Mouse (Mus musculus): ENCODE measurements around the gene Lamtor2. TPM values are rescaled to one million over a fixed set of nuclear protein-coding genes. Genes with fewer than 3 reads are reported as not detected.

Gene Lamtor2
- polyA plus RNA-seq, 1 experiment, result 154 TPM

DNA sequence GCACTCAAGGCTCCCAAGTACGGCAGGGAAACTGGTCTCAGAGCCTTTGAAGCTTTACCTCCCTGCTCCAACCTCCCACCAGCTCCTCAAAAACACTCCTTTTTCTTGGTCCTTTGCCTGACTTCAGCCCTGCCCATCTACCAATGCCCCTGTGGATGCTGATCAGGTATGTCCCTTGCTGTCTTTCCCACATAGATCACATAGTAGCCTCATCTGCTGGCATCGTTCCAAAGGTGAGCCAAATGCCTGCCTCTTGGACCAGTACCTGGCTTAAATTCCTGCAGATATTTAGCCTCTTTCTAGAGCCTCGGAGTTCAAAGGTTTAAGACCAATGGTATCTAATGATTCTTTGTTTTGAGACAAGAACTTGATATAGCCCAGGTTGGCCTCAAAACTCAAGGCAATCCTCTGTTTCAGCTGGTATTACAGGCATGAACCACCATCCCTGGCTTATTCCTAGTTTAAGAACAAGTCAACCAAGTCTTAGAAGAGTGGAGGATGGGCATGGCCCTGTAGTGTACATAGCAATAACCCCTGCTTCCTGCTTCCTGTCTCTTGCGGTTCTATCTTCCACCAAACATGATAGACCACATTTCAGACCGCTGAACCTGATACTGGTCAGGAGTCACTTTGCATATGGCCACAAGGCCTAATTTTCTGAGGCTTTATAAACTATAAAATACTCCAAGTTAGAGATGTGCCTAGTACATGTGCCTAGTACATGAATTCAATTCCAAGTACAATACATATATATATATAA lies 9.0 kb downstream of the Lamtor2 start:
- H3K4me1 ChIP-seq (ENCODE audit: control insufficient read depth, insufficient read depth, low read length), result 0 out of 2 replicates have a peak, but pooled peaks cover 2% of the 10 kb centered on the region
- H3K27ac ChIP-seq (ENCODE audit: insufficient read depth, low read depth, low read length), result no peak overlapping the region
- no peak for TF ChIP-seq CTCF (IDR thresholded peaks at IDR 0.05; ENCODE audit: low read depth, low read length)
- TF ChIP-seq POLR2A (IDR thresholded peaks at IDR 0.05; ENCODE audit: borderline replicate concordance, low read depth, low read length), result no peak
- H3K4me3 ChIP-seq (ENCODE audit: insufficient read depth, low read length), result no peak overlapping the region

DNA sequence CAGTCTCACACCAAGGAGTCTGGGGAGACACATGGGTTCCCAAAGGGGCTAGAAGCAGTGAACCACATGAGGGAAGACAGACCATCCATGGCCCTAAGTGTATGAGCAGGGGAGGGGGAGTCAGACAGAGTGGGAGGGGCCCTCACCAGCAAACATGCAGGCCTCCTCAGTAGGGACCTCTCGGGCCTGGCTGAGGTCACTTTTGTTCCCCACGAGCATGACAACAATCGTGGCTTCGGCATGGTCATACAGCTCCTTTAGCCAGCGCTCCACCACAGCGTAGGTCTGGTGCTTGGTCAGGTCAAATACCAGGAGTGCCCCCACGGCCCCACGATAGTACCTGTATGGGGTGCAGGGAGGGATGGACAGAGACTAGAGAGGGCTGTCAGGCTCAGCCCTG lies 9.7 kb downstream of the Lamtor2 start:
- TF ChIP-seq CTCF (IDR thresholded peaks at IDR 0.05; ENCODE audit: low read depth, low read length) (no peak), POLR2A (IDR thresholded peaks at IDR 0.05; ENCODE audit: borderline replicate concordance, low read depth, low read length) (no peak)
- Histone ChIP-seq H3K4me1 (ENCODE audit: control insufficient read depth, insufficient read depth, low read length) (0 out of 2 replicates have a peak, but pooled peaks cover 2% of the 10 kb centered on the region), H3K27ac (ENCODE audit: insufficient read depth, low read depth, low read length) (no peak overlapping the region), H3K4me3 (ENCODE audit: insufficient read depth, low read length) (no peak overlapping the region)

DNA sequence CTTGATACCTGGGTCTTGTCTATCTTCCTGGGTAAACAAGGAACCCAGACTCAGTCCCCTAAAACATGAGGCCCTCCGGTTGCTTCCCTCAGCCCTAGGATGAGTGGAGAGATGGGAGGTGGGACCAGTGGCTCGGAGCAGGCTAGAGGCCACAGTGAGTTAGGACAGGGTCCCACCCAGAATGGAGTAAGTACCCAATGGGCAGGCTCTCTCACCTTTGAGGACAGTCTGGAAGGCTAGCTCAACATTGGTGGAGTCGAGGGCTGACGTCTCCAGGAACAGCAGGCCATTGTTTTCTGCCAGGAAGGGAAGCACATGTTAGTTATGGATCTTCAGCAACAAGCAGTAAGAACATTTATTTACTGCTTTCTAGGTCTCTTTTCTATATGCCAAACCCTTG lies 10.4 kb downstream of the Lamtor2 start:
- no peak overlapping the region for H3K4me3 ChIP-seq (ENCODE audit: insufficient read depth, low read length)
- H3K4me1 ChIP-seq (ENCODE audit: control insufficient read depth, insufficient read depth, low read length), result 0 out of 2 replicates have a peak, but pooled peaks cover 2% of the 10 kb centered on the region
- TF ChIP-seq POLR2A (IDR thresholded peaks at IDR 0.05; ENCODE audit: borderline replicate concordance, low read depth, low read length) (no peak), CTCF (IDR thresholded peaks at IDR 0.05; ENCODE audit: low read depth, low read length) (no peak)
- H3K27ac ChIP-seq (ENCODE audit: insufficient read depth, low read depth, low read length), result no peak overlapping the region

DNA sequence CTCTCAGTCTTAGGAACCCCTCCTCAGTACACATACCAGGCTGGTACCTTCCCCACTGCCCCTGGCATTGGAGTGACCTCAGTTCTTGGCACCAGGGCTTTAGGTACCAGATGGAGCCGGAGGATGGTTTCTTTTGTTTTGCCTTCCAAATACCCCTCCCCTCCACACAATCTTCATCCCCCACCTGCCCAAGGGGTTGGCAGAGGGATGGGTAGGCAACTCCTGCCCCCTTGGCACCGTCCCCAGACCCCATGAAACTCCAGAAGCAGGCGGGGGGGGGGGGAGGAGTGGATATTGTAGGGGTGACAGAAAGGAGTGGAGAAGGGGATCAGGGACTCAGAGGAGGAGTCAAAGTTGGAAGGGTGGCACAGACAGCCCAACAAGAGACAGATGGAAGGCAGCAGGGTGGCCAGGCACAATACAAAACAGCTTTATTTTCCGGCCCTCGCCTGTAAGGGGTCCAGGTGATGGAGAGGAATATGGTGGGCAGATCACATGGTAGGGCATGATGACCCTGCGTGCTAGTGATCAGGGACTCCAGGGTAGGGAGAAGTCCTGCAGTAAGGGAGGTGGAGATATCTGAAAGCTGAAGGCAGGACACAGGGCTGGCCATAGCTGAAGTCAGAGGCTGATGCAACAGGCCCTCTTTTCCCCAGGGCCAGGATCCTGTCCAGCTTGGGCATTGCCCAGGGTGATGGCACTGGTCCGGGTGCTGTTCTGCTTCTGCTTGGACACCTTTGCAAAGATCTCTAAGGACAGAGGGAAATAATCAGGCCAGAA lies 11.1 kb downstream of the Lamtor2 start:
- TF ChIP-seq CTCF (IDR thresholded peaks at IDR 0.05; ENCODE audit: low read depth, low read length), result no peak
- no peak for TF ChIP-seq POLR2A (IDR thresholded peaks at IDR 0.05; ENCODE audit: borderline replicate concordance, low read depth, low read length)
- Histone ChIP-seq H3K27ac (ENCODE audit: insufficient read depth, low read depth, low read length) (no peak overlapping the region), H3K4me1 (ENCODE audit: control insufficient read depth, insufficient read depth, low read length) (0 out of 2 replicates have a peak, but pooled peaks cover 2% of the 10 kb centered on the region), H3K4me3 (ENCODE audit: insufficient read depth, low read length) (no peak overlapping the region)

DNA sequence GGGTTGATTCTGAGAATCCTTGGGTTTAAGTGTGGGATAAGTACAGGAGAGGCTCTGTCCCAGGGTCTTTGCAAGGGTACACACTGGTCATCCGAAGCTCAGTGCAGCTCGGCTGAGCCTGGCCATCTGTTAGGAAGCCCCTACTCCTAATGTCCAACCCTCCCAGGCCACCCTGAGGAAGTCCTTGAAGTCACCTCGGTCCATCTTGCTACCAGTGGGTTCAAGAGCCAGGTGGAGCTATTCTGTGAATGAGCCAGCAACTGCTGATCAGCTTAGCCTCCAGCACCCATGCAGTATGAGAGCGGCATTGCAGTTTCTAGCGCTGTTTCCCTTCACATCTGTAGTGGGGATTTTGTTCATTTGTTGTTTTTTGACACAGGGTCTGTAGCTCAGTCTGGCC lies 12.8 kb downstream of the Lamtor2 start:
- no peak overlapping the region for H3K4me3 ChIP-seq (ENCODE audit: insufficient read depth, low read length)
- no peak for TF ChIP-seq CTCF (IDR thresholded peaks at IDR 0.05; ENCODE audit: low read depth, low read length)
- no peak for TF ChIP-seq POLR2A (IDR thresholded peaks at IDR 0.05; ENCODE audit: borderline replicate concordance, low read depth, low read length)

DNA sequence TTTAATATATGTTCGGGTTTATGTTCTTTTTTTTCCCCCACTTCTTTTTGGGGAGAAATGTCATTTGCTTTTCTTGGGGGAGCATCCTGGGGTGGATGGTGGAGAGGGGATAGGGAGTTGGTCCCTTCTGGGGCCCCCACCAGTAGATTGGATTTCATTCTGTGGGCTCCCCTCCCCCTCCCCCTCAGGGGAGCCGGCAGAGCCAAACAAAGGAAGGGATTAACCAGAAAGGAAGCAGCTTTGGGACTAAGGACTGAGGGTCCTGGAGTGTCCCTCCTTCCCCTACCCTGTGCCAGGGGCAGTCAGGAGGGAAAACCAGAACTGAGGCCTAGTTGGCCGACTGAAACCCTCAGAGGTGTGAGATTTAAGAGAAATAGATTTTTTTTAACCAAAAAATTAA lies 13.5 kb downstream of the Lamtor2 start:
- Histone ChIP-seq H3K27ac (ENCODE audit: insufficient read depth, low read depth, low read length) (no peak overlapping the region), H3K4me1 (ENCODE audit: control insufficient read depth, insufficient read depth, low read length) (no peaks in the 10 kb centered on the region), H3K4me3 (ENCODE audit: insufficient read depth, low read length) (no peak overlapping the region)
- no peak for TF ChIP-seq CTCF (IDR thresholded peaks at IDR 0.05; ENCODE audit: low read depth, low read length)
- TF ChIP-seq POLR2A (IDR thresholded peaks at IDR 0.05; ENCODE audit: borderline replicate concordance, low read depth, low read length), result no peak

More for the DNA sequence above, 12.8 kb downstream of the Lamtor2 start:
- no peak overlapping the region for H3K27ac ChIP-seq (ENCODE audit: insufficient read depth, low read depth, low read length)
- H3K4me1 ChIP-seq (ENCODE audit: control insufficient read depth, insufficient read depth, low read length), result no peaks in the 10 kb centered on the region

DNA sequence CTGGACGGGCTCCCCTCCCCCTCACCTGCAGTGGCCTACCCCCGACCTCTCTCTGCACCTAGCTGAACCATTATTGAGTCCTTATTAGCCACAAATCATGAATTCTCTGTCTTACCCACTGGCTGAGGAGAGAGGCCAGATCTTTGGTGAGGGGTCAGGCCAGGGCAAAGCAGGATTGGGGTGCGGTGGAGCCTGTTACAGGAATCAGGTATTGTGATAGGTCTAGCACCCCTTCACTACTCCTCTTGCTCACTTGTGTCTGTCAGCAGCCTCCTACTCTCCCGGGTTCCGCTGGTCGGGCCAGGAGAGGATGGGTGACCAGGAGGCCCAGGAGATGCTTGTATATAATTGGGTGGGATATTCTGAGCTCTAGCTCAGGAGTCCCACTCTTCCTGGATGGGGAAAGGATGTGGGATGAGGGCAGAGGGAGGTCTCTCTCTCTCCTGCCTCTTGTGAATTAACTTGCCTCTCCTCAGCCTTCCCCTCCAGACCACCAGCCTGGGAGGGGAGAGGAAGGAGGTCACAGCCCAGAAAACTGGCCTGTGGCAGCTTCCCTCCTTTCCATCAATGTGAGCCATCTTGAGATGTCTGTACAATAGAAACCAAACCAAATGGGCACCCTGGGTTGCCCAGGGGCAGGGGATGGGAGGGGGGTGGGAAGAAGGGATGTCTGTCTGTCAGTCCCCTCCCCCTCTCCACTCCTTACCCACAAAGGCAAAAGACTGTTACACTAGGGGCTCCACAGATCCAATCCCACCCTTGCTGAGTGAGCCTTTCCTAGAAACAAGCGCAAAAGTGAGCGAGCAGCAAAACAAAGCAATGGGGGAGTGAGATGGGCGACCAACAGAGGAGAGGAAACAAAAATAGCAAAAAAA lies 14.4 kb downstream of the Lamtor2 start:
- no peak for TF ChIP-seq POLR2A (IDR thresholded peaks at IDR 0.05; ENCODE audit: borderline replicate concordance, low read depth, low read length)
- no peak for TF ChIP-seq CTCF (IDR thresholded peaks at IDR 0.05; ENCODE audit: low read depth, low read length)
- H3K4me1 ChIP-seq (ENCODE audit: control insufficient read depth, insufficient read depth, low read length), result no peaks in the 10 kb centered on the region
- no peak overlapping the region for H3K27ac ChIP-seq (ENCODE audit: insufficient read depth, low read depth, low read length)
- H3K4me3 ChIP-seq (ENCODE audit: insufficient read depth, low read length), result no peak overlapping the region

DNA sequence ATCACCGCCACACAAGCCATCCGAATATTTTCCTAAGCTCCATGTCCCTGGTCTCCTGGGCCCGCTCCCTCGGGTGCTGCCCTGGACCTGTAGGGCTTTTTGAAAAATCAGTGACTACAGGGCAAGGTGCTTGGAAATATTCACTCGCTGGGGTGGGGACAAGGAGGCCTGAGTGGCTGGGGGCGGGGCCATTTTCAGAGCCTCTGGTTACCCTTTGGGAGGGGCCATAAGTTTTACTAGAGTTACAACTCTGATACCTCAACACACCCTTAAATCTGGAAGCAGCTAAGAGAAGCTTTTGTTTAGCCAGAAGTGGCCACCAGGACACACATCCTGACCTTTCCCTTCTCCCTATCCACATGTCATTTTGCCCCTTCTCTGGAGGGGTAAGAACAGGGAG lies 15.7 kb downstream of the Lamtor2 start:
- Histone ChIP-seq H3K4me3 (ENCODE audit: insufficient read depth, low read length) (no peak overlapping the region), H3K27ac (ENCODE audit: insufficient read depth, low read depth, low read length) (no peak overlapping the region), H3K4me1 (ENCODE audit: control insufficient read depth, insufficient read depth, low read length) (no peaks in the 10 kb centered on the region)
- no peak for TF ChIP-seq CTCF (IDR thresholded peaks at IDR 0.05; ENCODE audit: low read depth, low read length)
- no peak for TF ChIP-seq POLR2A (IDR thresholded peaks at IDR 0.05; ENCODE audit: borderline replicate concordance, low read depth, low read length)

DNA sequence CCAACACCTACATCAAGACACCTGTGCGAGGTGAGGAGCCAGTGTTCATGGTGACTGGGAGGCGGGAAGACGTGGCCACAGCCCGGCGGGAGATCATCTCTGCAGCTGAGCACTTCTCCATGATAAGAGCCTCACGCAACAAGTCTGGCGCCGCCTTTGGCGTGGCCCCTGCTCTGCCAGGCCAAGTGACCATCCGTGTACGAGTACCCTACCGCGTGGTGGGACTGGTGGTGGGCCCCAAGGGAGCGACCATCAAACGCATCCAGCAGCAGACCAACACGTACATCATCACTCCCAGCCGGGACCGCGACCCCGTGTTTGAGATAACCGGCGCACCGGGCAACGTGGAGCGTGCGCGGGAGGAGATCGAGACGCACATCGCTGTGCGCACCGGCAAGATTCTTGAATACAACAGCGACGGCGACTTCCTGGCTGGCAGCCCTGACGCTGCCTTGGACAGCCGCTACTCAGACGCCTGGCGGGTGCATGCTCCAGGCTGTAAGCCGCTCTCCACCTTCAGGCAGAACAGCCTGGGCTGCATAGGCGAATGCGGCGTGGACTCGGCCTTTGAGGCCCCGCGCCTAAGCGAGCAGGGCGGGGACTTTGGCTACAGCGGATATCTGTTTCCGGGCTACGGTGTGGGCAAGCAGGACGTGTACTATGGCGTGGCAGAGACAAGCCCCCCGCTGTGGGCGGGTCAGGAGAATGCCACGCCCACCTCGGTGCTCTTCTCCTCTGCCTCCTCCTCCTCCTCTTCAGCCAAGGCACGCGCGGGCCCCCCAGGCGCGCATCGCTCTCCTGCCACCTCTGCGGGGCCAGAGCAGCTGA lies 16.6 kb downstream of the Lamtor2 start:
- Histone ChIP-seq H3K4me3 (ENCODE audit: insufficient read depth, low read length) (no peak overlapping the region), H3K4me1 (ENCODE audit: control insufficient read depth, insufficient read depth, low read length) (no peaks in the 10 kb centered on the region), H3K27ac (ENCODE audit: insufficient read depth, low read depth, low read length) (no peak overlapping the region)
- no peak for TF ChIP-seq POLR2A (IDR thresholded peaks at IDR 0.05; ENCODE audit: borderline replicate concordance, low read depth, low read length)
- no peak for TF ChIP-seq CTCF (IDR thresholded peaks at IDR 0.05; ENCODE audit: low read depth, low read length)

All from bone marrow macrophage, adult 2 months (primary cell).